Mouse (Mus musculus): ENCODE results near the gene Rbfox1. TPM values are rescaled to one million over a fixed set of nuclear protein-coding genes. Genes with fewer than 3 reads are reported as not detected.

Rbfox1 gene
- polyA plus RNA-seq, 1 experiment from 2014 or later = 7.5 TPM

GRCm38 (mm10) chr16:6397635-6398034 is 512.5 kb downstream of the Rbfox1 start:
- H3K27ac ChIP-seq (ENCODE audit: low read depth, low read length) = no peak overlapping the region
- H3K27me3 ChIP-seq (ENCODE audit: control insufficient read depth, insufficient read depth, low read length) = no peaks in the 10 kb centered on the region
- ATAC-seq (ENCODE audit: low FRiP score, low TSS enrichment) = no peak
- no peak overlapping the region for H3K9ac ChIP-seq (ENCODE audit: low read depth, low read length)
- no peaks in the 10 kb centered on the region for H3K36me3 ChIP-seq (ENCODE audit: control insufficient read depth, insufficient read depth, low read length)
- H3K4me1 ChIP-seq (ENCODE audit: control insufficient read depth, insufficient read depth, low read length) = no peaks in the 10 kb centered on the region
- H3K4me2 ChIP-seq (replicated peaks; ENCODE audit: low read depth, low read length) = no peak overlapping the region
- no peaks in the 10 kb centered on the region for H3K9me3 ChIP-seq (ENCODE audit: control insufficient read depth, low read length)
- H3K4me3 ChIP-seq (ENCODE audit: low read length) = no peak overlapping the region
- WGBS = 92% methylated on average over 2 of the region's 2 CpGs

- WGBS = 88% methylated on average over 3 of the region's 3 CpGs
- no peaks in the 10 kb centered on the region for H3K27me3 ChIP-seq (ENCODE audit: control insufficient read depth, insufficient read depth, low read length)
These were observed 517.7 kb downstream of the Rbfox1 start for GRCm38 (mm10) chr16:6402816-6403215.

DNA sequence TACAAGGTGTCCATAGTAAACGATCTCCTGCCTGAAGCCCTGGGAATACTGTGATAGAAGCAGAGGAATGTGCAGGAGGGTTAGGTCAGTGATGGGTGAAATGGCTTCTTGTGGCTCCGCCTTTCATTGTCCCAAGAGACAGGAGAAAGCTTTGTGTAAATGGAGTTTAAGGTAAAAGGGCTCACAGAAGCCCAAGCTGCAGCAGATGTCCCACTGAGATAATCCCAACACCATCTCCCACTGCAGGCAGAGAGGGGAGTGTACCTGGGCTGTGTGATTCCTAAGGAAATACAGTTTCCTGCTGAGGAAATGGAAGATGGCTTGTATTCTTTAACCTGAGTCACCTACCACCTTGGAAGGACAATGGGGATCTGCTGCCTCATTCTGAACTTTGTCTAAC is 529.7 kb downstream of the Rbfox1 start:
- Histone ChIP-seq H3K36me3 (ENCODE audit: control insufficient read depth, insufficient read depth, low read length) (no peaks in the 10 kb centered on the region), H3K4me1 (ENCODE audit: control insufficient read depth, insufficient read depth, low read length) (no peaks in the 10 kb centered on the region), H3K27me3 (ENCODE audit: control insufficient read depth, insufficient read depth, low read length) (no peaks in the 10 kb centered on the region), H3K9me3 (ENCODE audit: control insufficient read depth, low read length) (no peaks in the 10 kb centered on the region), H3K4me3 (ENCODE audit: low read length) (no peak overlapping the region), H3K4me2 (replicated peaks; ENCODE audit: low read depth, low read length) (no peak overlapping the region), H3K9ac (ENCODE audit: low read depth, low read length) (no peak overlapping the region), H3K27ac (ENCODE audit: low read depth, low read length) (no peak overlapping the region)
- 41% methylated on average over 2 of the region's 2 CpGs for WGBS
- ATAC-seq (ENCODE audit: low FRiP score, low TSS enrichment) = no peak

More at GRCm38 (mm10) chr16:6402816-6403215, 517.7 kb downstream of the Rbfox1 start:
- no peak overlapping the region for H3K4me2 ChIP-seq (replicated peaks; ENCODE audit: low read depth, low read length)
- no peaks in the 10 kb centered on the region for H3K9me3 ChIP-seq (ENCODE audit: control insufficient read depth, low read length)
- H3K4me1 ChIP-seq (ENCODE audit: control insufficient read depth, insufficient read depth, low read length) = no peaks in the 10 kb centered on the region
- no peak overlapping the region for H3K27ac ChIP-seq (ENCODE audit: low read depth, low read length)
- ATAC-seq (ENCODE audit: low FRiP score, low TSS enrichment) = no peak
- no peak overlapping the region for H3K4me3 ChIP-seq (ENCODE audit: low read length)
- no peaks in the 10 kb centered on the region for H3K36me3 ChIP-seq (ENCODE audit: control insufficient read depth, insufficient read depth, low read length)
- H3K9ac ChIP-seq (ENCODE audit: low read depth, low read length) = no peak overlapping the region

- Histone ChIP-seq H3K4me2 (replicated peaks; ENCODE audit: low read depth, low read length) (no peak overlapping the region), H3K4me3 (ENCODE audit: low read length) (no peak overlapping the region), H3K36me3 (ENCODE audit: control insufficient read depth, insufficient read depth, low read length) (no peaks in the 10 kb centered on the region), H3K27ac (ENCODE audit: low read depth, low read length) (no peak overlapping the region), H3K9me3 (ENCODE audit: control insufficient read depth, low read length) (no peaks in the 10 kb centered on the region), H3K4me1 (ENCODE audit: control insufficient read depth, insufficient read depth, low read length) (no peaks in the 10 kb centered on the region), H3K27me3 (ENCODE audit: control insufficient read depth, insufficient read depth, low read length) (no peaks in the 10 kb centered on the region), H3K9ac (ENCODE audit: low read depth, low read length) (no peak overlapping the region)
- no peak for ATAC-seq (ENCODE audit: low FRiP score, low TSS enrichment)
- 73% methylated on average over 3 of the region's 3 CpGs for WGBS
These were observed 536.5 kb downstream of the Rbfox1 start for GRCm38 (mm10) chr16:6421623-6422145.

- WGBS = 80% methylated on average over 4 of the region's 4 CpGs
- Histone ChIP-seq H3K9me3 (ENCODE audit: control insufficient read depth, low read length) (no peaks in the 10 kb centered on the region), H3K27ac (ENCODE audit: low read depth, low read length) (no peak overlapping the region), H3K36me3 (ENCODE audit: control insufficient read depth, insufficient read depth, low read length) (no peaks in the 10 kb centered on the region), H3K4me3 (ENCODE audit: low read length) (no peak overlapping the region), H3K4me1 (ENCODE audit: control insufficient read depth, insufficient read depth, low read length) (no peaks in the 10 kb centered on the region), H3K9ac (ENCODE audit: low read depth, low read length) (no peak overlapping the region), H3K27me3 (ENCODE audit: control insufficient read depth, insufficient read depth, low read length) (no peaks in the 10 kb centered on the region), H3K4me2 (replicated peaks; ENCODE audit: low read depth, low read length) (no peak overlapping the region)
- no peak for ATAC-seq (ENCODE audit: low FRiP score, low TSS enrichment)
These were observed 538.8 kb downstream of the Rbfox1 start for GRCm38 (mm10) chr16:6423878-6424409.

DNA sequence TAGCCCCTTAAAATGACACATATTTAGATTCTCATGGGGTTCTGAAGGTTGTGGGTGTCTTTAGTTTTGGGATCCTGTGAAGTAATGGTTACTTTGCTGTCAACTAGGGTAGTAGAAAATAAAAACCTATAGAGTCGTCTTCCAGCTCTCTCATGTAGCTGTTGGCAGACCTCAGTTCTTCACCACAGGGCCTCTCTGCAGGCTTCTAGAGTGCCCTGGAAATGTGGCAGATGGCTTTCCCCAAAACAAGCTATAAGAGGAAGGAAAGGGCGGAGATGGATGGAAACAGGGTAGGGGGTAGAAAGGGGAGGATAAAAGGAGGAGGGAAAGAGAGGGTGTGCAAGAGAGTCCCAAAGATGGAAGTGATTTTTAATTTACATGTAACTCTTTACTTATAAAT is 539.6 kb downstream of the Rbfox1 start:
- no peak overlapping the region for H3K27ac ChIP-seq (ENCODE audit: low read depth, low read length)
- H3K9ac ChIP-seq (ENCODE audit: low read depth, low read length) = no peak overlapping the region
- H3K4me3 ChIP-seq (ENCODE audit: low read length) = no peak overlapping the region
- 79% methylated on average over 2 of the region's 2 CpGs for WGBS
- H3K27me3 ChIP-seq (ENCODE audit: control insufficient read depth, insufficient read depth, low read length) = no peaks in the 10 kb centered on the region
- ATAC-seq (ENCODE audit: low FRiP score, low TSS enrichment) = no peak
- H3K9me3 ChIP-seq (ENCODE audit: control insufficient read depth, low read length) = no peaks in the 10 kb centered on the region
- H3K4me1 ChIP-seq (ENCODE audit: control insufficient read depth, insufficient read depth, low read length) = no peaks in the 10 kb centered on the region
- H3K36me3 ChIP-seq (ENCODE audit: control insufficient read depth, insufficient read depth, low read length) = no peaks in the 10 kb centered on the region
- H3K4me2 ChIP-seq (replicated peaks; ENCODE audit: low read depth, low read length) = no peak overlapping the region

- 81% methylated on average over 12 of the region's 12 CpGs for WGBS
- H3K4me2 ChIP-seq (replicated peaks; ENCODE audit: low read depth, low read length) = no peak overlapping the region
- no peak for ATAC-seq (ENCODE audit: low FRiP score, low TSS enrichment)
These were observed 542.4 kb downstream of the Rbfox1 start for GRCm38 (mm10) chr16:6427292-6428281.

DNA sequence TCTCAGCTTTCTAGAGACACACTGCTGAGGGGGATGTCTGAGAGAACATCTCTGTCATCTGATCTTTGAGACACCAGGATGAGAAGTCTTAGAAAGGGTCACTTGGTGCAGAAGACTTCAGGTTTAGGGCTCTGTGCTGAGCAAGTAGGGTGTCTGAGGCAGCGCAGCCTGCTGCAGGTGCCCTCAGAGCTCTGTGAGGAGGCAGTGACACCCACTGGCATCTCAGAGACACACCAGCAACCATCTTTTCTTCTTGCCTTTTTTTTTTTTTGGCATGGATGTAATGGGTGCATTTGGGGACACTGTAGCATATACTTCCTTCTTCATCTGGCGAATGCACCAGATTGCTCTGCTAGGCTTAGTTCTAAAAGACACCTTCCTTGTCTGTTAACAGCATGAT is 545.8 kb downstream of the Rbfox1 start:
- H3K36me3 ChIP-seq (ENCODE audit: control insufficient read depth, insufficient read depth, low read length) = no peaks in the 10 kb centered on the region
- no peak overlapping the region for H3K4me3 ChIP-seq (ENCODE audit: low read length)
- H3K27me3 ChIP-seq (ENCODE audit: control insufficient read depth, insufficient read depth, low read length) = no peaks in the 10 kb centered on the region
- ATAC-seq (ENCODE audit: low FRiP score, low TSS enrichment) = no peak
- H3K27ac ChIP-seq (ENCODE audit: low read depth, low read length) = no peak overlapping the region
- 89% methylated on average over 2 of the region's 2 CpGs for WGBS
- no peak overlapping the region for H3K4me2 ChIP-seq (replicated peaks; ENCODE audit: low read depth, low read length)
- H3K9me3 ChIP-seq (ENCODE audit: control insufficient read depth, low read length) = no peaks in the 10 kb centered on the region
- H3K4me1 ChIP-seq (ENCODE audit: control insufficient read depth, insufficient read depth, low read length) = no peaks in the 10 kb centered on the region
- no peak overlapping the region for H3K9ac ChIP-seq (ENCODE audit: low read depth, low read length)

More at GRCm38 (mm10) chr16:6427292-6428281, 542.4 kb downstream of the Rbfox1 start:
- H3K9ac ChIP-seq (ENCODE audit: low read depth, low read length) = no peak overlapping the region
- no peaks in the 10 kb centered on the region for H3K36me3 ChIP-seq (ENCODE audit: control insufficient read depth, insufficient read depth, low read length)
- H3K9me3 ChIP-seq (ENCODE audit: control insufficient read depth, low read length) = no peaks in the 10 kb centered on the region
- no peaks in the 10 kb centered on the region for H3K4me1 ChIP-seq (ENCODE audit: control insufficient read depth, insufficient read depth, low read length)
- H3K27ac ChIP-seq (ENCODE audit: low read depth, low read length) = no peak overlapping the region
- H3K4me3 ChIP-seq (ENCODE audit: low read length) = no peak overlapping the region
- H3K27me3 ChIP-seq (ENCODE audit: control insufficient read depth, insufficient read depth, low read length) = no peaks in the 10 kb centered on the region

DNA sequence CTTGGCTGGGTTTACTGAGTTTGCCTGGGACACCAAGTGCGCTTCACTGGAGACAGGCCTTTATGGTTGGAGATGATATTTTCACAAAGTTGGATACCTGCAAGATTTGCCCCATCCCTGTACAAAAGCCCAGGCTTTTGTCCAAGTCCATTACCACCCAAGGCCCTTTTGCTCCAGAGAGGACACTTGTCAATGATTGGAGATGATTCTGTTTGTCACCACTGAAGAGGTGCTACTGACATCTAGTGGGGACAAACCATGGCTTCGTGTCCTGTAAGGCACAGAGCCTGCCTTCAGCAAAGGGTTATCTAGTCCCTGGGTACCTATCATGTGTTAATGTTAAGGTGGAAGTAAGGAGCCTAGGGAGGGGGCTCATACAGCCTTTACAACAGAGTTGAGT is 551.3 kb downstream of the Rbfox1 start:
- WGBS = 71% methylated on average over 2 of the region's 2 CpGs
- H3K9ac ChIP-seq (ENCODE audit: low read depth, low read length) = no peak overlapping the region
- H3K4me2 ChIP-seq (replicated peaks; ENCODE audit: low read depth, low read length) = no peak overlapping the region
- no peaks in the 10 kb centered on the region for H3K27me3 ChIP-seq (ENCODE audit: control insufficient read depth, insufficient read depth, low read length)
- no peak overlapping the region for H3K27ac ChIP-seq (ENCODE audit: low read depth, low read length)
- H3K36me3 ChIP-seq (ENCODE audit: control insufficient read depth, insufficient read depth, low read length) = no peaks in the 10 kb centered on the region
- H3K4me3 ChIP-seq (ENCODE audit: low read length) = no peak overlapping the region
- no peaks in the 10 kb centered on the region for H3K4me1 ChIP-seq (ENCODE audit: control insufficient read depth, insufficient read depth, low read length)
- H3K9me3 ChIP-seq (ENCODE audit: control insufficient read depth, low read length) = no peaks in the 10 kb centered on the region
- ATAC-seq (ENCODE audit: low FRiP score, low TSS enrichment) = no peak

Measured in kidney, embryonic 14.5 days (tissue).